Mouse (Mus musculus) intestine, embryonic 16.5 days (tissue): Measurements from ENCODE around the gene Abat. TPM values are rescaled to one million over a fixed set of nuclear protein-coding genes. Genes with fewer than 3 reads are reported as not detected.

ENCODE experiments used
- ATAC-seq: fragments of 200-750 bp; cut with Nextera tagmentation; 2 replicates; pipeline ENCODE4 v1.8.0; 2017; ENCODE audit warnings: moderate TSS enrichment, moderate library complexity
- H3K27ac ChIP-seq: fragments of 300-500 bp; sonication (generic); 2 replicates; pipeline ENCODE4 v1.5.1; 2014; ENCODE audit warnings: mild to moderate bottlenecking, low read length
- H3K27me3 ChIP-seq: fragments of 300-500 bp; sonication (generic); replicated peaks from 2 replicates; pipeline ENCODE4 v1.6.1; 2014; ENCODE audit warnings: low read length, control low read depth, mixed read lengths; ENCODE audit not compliant: control insufficient read depth, insufficient read depth
- H3K36me3 ChIP-seq: fragments of 300-500 bp; sonication (generic); 2 replicates; pipeline ENCODE4 v1.6.1; 2014; ENCODE audit warnings: low read length, control low read depth; ENCODE audit not compliant: control insufficient read depth, insufficient read depth
- H3K4me1 ChIP-seq: fragments of 300-500 bp; sonication (generic); 2 replicates; pipeline ENCODE4 v1.6.1; 2014; ENCODE audit warnings: low read length, control low read depth, mixed read lengths; ENCODE audit not compliant: control insufficient read depth, insufficient read depth
- H3K4me2 ChIP-seq: fragments of 300-500 bp; sonication (generic); 2 replicates; pipeline ENCODE4 v1.6.1; 2014; ENCODE audit warnings: low read depth, low read length, control low read depth
- H3K4me3 ChIP-seq: fragments of 300-500 bp; sonication (generic); 2 replicates; pipeline ENCODE4 v1.5.1; 2014; ENCODE audit warnings: mild to moderate bottlenecking, low read length
- H3K9ac ChIP-seq: fragments of 300-500 bp; sonication (generic); 2 replicates; pipeline ENCODE4 v1.6.1; 2014; ENCODE audit warnings: low read depth, low read length
- H3K9me3 ChIP-seq: fragments of 300-500 bp; sonication (generic); 2 replicates; pipeline ENCODE4 v1.6.1; 2016; ENCODE audit warnings: low read length, control low read depth; ENCODE audit not compliant: control insufficient read depth
- WGBS: fragments of 180-500 bp; shearing (Covaris S2); extraction: QIAGEN DNeasy Blood & Tissue Kit; methylation state at CpG from one replicate; pipeline ENCODE4 v1.1.7; 2014; 5-methylcytosine and 5-hydroxymethylcytosine counted together
- polyA plus RNA-seq: library from polyadenylated mRNA; unstranded; fragments of >200 nt; fragmentation: Nextera tagmentation; extraction: Ambion mirVana; gene quantifications from 2 replicates; pipeline ENCODE4 v1.2.1, GENCODE M21; 2015

The Abat gene
- 80.0 and 89.5 TPM in 2 replicates for polyA plus RNA-seq

DNA sequence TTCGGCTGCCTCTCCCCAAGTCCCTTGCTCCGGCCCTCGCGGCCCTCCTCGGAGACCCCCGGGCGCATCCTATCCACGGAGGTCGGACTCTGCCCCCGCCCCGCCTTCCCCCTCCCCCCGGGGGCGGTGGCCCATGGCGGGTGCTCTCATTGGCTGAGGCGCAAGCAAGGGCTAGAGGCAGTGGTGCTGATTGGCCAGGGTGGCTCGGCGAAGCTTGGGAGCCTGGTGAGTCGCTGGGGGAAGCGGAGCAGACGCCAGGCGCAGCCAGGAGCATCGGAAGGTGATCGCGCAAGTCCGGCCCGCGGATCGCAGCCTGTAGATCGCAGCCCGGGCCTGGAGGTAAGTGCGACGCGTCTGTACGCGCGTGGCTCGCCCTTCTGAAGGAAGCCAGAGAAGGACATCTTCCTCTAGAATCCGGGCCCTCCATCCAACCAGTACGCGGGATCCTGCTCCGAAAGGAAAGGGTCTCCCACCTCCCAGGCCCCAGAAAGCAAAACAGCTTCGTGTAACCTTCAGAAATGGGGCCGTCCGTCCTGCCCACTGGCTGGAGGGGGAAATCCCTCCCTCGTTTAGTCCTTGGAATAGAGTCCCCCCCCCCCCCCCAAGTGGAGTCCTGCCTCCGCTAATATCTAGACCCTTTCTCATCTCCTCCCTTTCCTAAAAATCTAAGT is at the start of gene Abat:
Gene Abat (plus strand): TSS at position 194 of the 671 bp plus-strand sequence.
- ATAC-seq: peak; percentile 100
- H3K9me3 ChIP-seq: no peaks in the 10 kb centered on the region
- peak within 1 kb of the TSS; percentile 76 for H3K9ac ChIP-seq
- H3K27me3 ChIP-seq: no peaks in the 10 kb centered on the region
- peak within 1 kb of the TSS; percentile 85 for H3K4me2 ChIP-seq
- peak within 1 kb of the TSS; percentile 67 for H3K4me3 ChIP-seq
- under 1% methylated on average over 45 of the region's 46 CpGs for WGBS
- H3K4me1 ChIP-seq: peaks cover 15% of the 10 kb centered on the region
- H3K36me3 ChIP-seq: no peaks in the 10 kb centered on the region
- peak within 1 kb of the TSS; percentile 60; the same call in 1 of the 2 replicates for H3K27ac ChIP-seq

DNA sequence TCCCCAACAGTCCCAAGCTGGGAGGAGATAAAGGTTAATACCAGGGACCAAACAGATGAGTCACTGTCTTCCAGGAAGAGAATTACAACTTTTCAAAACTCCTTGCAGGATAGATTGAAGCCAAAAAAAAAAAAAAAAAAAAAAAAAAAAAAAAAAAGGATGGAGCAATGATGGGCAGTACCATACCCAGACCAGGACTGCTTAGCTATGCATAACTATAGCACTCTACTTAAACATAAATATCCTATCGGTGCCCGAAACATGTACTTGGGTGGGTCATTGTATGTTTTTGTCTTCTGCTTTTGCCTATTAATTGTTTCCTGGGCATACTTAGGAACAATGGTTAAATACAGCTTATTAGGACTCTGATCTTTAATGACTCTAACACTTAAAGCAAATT is 43.1 kb upstream of the Abat start:
- Histone ChIP-seq H3K4me3 (peak overlapping the region; percentile 80), H3K9ac (peak overlapping the region; percentile 85; the same call in 1 of the 2 replicates), H3K36me3 (no peaks in the 10 kb centered on the region), H3K9me3 (no peaks in the 10 kb centered on the region), H3K4me2 (peak overlapping the region; percentile 73), H3K4me1 (0 out of 2 replicates have a peak, but pooled peaks cover 5% of the 10 kb centered on the region), H3K27me3 (no peaks in the 10 kb centered on the region), H3K27ac (no peak overlapping the region)
- ATAC-seq: peak; percentile 49
- 68% methylated on average over 2 of the region's 2 CpGs for WGBS

DNA sequence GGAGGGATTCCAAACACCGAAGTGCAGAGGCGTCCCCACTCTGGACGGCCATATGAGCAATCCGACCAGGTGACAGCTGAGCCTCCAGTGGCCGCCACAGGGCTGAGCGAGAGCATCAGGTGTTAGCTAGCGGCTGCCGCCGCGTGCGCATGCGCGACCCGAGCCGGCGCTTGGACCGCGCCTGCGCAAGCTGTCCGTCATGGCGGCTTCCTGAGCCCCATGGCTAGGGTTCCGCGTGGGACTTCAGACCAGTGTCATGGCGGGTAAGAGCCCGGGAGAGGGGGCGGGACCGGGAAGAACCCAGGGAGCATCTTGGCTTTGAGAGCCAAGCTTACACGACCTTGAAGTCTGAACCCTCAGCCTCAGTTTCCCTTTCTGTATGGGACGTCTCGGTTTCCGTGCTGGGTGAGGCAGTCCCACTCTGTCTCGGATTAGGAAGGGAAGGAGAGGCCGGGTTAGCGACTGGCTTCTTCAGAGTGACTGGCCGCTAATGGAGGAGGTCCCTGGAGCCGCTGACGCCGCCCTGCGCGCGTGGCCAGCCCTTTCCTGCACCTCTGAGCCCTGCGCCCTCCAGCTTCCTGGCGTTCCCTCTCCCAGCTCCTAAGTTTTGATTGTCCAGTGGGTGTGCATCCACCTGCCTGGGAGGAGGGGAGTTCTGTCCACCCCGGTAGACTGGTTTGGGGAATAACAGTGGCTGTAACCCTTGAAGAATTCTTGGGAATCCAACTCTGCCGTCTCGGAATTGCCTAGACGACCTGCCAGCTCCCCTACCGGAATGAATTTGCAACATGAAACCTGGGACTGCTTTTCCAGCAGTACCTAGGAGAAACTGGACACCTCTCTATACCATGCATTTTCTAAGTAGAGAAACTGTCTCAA is 42.4 kb upstream of the Abat start, which contains the start of gene Mettl22:
Gene Mettl22 (plus strand): TSS at position 186 of the 879 bp plus-strand sequence.
- no peaks in the 10 kb centered on the region for H3K27me3 ChIP-seq
- peak within 1 kb of the TSS; percentile 80 for H3K4me3 ChIP-seq
- no peaks in the 10 kb centered on the region for H3K36me3 ChIP-seq
- no peaks in the 10 kb centered on the region for H3K9me3 ChIP-seq
- ATAC-seq: peak; percentile 99
- H3K9ac ChIP-seq: peak within 1 kb of the TSS; percentile 85
- 0 out of 2 replicates have a peak, but pooled peaks cover 5% of the 10 kb centered on the region for H3K4me1 ChIP-seq
- H3K4me2 ChIP-seq: peak within 1 kb of the TSS; percentile 73
- WGBS: under 1% methylated on average over 48 of the region's 48 CpGs
- peak within 1 kb of the TSS; percentile 89 for H3K27ac ChIP-seq

DNA sequence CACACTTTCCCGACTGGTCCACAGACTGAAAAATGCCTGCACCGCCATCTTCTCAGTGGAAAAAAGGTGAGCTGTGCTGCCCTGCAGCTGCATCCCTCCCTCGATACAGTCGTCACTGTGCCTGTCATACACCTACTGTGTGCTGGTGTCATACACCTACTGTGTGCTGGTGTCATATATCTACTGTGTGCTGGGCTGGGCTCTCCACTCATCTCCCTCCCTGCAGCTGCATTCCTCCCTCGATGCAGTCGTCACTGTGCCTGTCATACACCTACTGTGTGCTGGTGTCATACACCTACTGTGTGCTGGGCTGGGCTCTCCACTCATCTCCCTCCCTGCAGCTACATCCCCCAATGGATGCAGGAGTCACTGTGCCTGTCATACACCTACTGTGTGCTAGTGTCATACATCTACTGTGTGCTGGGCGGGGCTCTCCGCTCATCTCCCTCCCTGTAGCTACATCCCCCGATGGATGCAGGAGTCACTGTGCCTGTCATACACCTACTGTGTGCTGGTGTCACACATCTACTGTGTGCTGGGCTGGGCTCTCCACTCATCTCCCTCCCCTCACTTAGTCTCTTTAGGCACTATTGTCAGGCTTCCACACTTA is 25.7 kb upstream of the Abat start:
- H3K4me1 ChIP-seq: 0 out of 2 replicates have a peak, but pooled peaks cover 3% of the 10 kb centered on the region
- no peak overlapping the region for H3K4me2 ChIP-seq
- ATAC-seq: no peak
- no peaks in the 10 kb centered on the region for H3K9me3 ChIP-seq
- H3K27me3 ChIP-seq: no peaks in the 10 kb centered on the region
- 90% methylated on average over 9 of the region's 9 CpGs for WGBS
- no peak overlapping the region for H3K27ac ChIP-seq
- H3K9ac ChIP-seq: no peak overlapping the region
- H3K4me3 ChIP-seq: no peak overlapping the region
- H3K36me3 ChIP-seq: peaks cover 7% of the 10 kb centered on the region; the same call in 1 of the 2 replicates

DNA sequence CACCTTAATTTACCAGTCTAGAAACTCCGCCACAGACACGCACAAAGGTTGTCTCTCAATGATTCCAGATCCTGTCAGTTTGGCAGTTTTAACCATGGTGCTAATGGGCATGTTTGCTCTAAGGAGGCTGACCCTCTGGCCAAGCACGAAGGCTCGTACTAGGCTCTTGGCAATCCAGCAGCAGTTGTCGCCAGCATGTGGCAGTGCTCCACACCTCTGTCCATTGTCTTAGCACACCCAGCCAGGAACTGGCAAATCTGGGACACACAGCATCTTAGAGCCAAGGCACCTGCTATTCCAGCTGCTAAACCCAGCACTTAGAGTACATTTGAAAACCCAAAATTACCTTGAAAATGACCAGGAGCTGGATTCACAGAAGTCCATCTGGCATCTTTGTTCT is 23.9 kb upstream of the Abat start:
- H3K36me3 ChIP-seq: no peaks in the 10 kb centered on the region; the same call in 1 of the 2 replicates
- WGBS: 83% methylated on average over 5 of the region's 5 CpGs
- H3K9me3 ChIP-seq: no peaks in the 10 kb centered on the region
- no peak for ATAC-seq
- no peak overlapping the region for H3K9ac ChIP-seq
- no peak overlapping the region for H3K4me3 ChIP-seq
- H3K4me1 ChIP-seq: 0 out of 2 replicates have a peak, but pooled peaks cover 3% of the 10 kb centered on the region
- no peaks in the 10 kb centered on the region for H3K27me3 ChIP-seq
- H3K4me2 ChIP-seq: no peak overlapping the region
- no peak overlapping the region for H3K27ac ChIP-seq

DNA sequence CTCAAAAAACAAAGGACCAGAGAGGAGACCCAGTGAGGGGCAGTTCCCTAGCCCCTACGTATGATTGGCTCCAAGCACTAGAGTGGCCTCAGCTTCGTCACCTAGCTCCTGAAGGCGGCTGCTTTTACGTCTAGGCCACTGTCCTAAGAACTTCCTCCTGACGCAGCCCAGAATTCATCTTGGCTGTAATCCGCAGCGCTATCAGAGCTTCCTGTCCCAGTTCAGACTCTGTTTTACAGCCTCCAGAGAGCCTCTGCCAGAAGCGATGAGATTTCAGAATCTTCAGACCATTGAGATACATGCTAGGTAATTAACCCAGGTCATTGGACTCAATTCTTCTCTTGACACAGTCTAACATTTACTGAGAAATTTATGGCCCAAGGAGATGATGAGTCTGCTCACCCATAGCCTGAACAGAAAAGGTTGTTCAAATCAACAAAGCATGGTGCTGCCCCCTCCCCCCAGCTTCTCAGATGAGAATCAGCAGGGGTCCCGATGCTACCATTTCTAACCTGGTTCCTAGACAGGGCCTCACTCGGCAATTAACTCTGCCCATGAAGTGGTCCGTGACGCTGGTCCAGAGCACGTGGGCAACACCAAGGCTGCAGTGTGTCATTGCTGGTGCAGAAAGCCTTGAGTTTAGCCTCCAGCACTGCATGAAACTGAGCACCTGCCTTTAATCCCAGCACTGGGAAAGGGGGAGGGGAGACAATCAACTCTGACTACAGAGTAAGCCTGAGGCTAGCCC is 21.3 kb upstream of the Abat start:
- Histone ChIP-seq H3K4me1 (0 out of 2 replicates have a peak, but pooled peaks cover 3% of the 10 kb centered on the region), H3K4me2 (no peak overlapping the region), H3K27ac (no peak overlapping the region), H3K36me3 (no peaks in the 10 kb centered on the region; the same call in 1 of the 2 replicates), H3K9ac (no peak overlapping the region), H3K4me3 (no peak overlapping the region), H3K27me3 (no peaks in the 10 kb centered on the region), H3K9me3 (no peaks in the 10 kb centered on the region)
- WGBS: 33% methylated on average over 13 of the region's 13 CpGs
- ATAC-seq: peak; percentile 41; the same call in 1 of the 2 replicates

DNA sequence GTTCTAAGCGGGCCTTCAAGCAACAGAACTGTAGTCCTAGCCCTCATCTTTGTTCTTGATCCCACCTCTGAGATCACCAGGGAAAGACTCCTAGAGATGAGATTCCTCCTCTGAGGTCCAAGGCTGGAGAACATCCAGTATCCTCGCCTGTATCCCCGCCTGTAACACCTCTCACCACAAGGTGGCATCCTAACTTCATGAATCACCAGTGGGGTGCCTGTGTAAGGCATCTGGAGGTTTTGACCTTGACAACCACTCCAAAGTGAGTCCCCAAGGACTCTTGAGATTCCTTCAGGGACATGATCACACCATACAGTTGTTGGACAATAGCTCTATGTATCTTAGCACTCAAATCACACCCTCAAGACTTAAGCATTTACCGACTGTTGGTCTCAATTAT is 19.0 kb upstream of the Abat start:
- peak; percentile 78 for ATAC-seq
- H3K9me3 ChIP-seq: no peaks in the 10 kb centered on the region
- H3K9ac ChIP-seq: no peak overlapping the region
- 20% methylated on average over 4 of the region's 4 CpGs for WGBS
- H3K36me3 ChIP-seq: no peaks in the 10 kb centered on the region
- 0 out of 2 replicates have a peak, but pooled peaks cover 3% of the 10 kb centered on the region for H3K4me1 ChIP-seq
- no peak overlapping the region for H3K4me3 ChIP-seq
- no peak overlapping the region for H3K4me2 ChIP-seq
- no peaks in the 10 kb centered on the region for H3K27me3 ChIP-seq
- H3K27ac ChIP-seq: no peak overlapping the region

DNA sequence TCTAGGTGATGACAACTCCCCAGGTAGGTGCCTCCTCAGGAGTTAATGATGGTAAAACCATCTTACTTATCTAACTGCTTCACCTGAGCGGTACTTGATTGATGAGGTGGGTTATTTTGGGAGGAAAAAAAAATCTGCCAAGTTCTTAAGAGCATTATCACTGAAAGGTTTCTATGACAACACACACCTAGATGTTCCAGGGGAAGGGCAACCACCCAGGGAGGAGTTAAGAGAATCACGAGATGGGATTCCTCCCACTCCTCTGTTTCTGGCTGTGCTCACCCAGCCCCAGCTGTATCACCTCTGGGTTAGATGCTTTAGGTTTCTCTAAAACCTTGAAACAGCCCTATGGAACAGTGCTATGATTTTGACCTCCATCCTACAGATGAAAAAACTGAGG is 16.3 kb upstream of the Abat start:
- Histone ChIP-seq H3K27ac (no peak overlapping the region), H3K36me3 (no peaks in the 10 kb centered on the region), H3K4me1 (0 out of 2 replicates have a peak, but pooled peaks cover 2% of the 10 kb centered on the region), H3K4me3 (no peak overlapping the region), H3K9me3 (no peaks in the 10 kb centered on the region), H3K4me2 (no peak overlapping the region), H3K27me3 (no peaks in the 10 kb centered on the region), H3K9ac (no peak overlapping the region)
- no peak for ATAC-seq
- 44% methylated on average over 2 of the region's 2 CpGs for WGBS
